Mouse (Mus musculus) midbrain, embryonic 13.5 days (tissue): Measurements from ENCODE around the gene Rev3l. TPM values are rescaled to one million over a fixed set of nuclear protein-coding genes. Genes with fewer than 3 reads are reported as not detected.

Experiments used
- ATAC-seq: fragments of 200-750 bp; cut with Nextera tagmentation; 2 replicates; pipeline ENCODE4 v1.8.0; 2017; ENCODE audit warnings: mild to moderate bottlenecking, moderate TSS enrichment, moderate library complexity
- H3K27ac ChIP-seq: fragments of 300-500 bp; sonication (generic); 2 replicates; pipeline ENCODE4 v1.5.1; 2015; ENCODE audit warnings: inconsistent platforms, mild to moderate bottlenecking, moderate library complexity
- H3K27me3 ChIP-seq: fragments of 300-500 bp; sonication (generic); 2 replicates; pipeline ENCODE4 v1.6.1; 2015; ENCODE audit warnings: mild to moderate bottlenecking, inconsistent platforms
- H3K36me3 ChIP-seq: fragments of 300-500 bp; sonication (generic); 2 replicates; pipeline ENCODE4 v1.6.1; 2015; ENCODE audit warnings: mild to moderate bottlenecking, inconsistent platforms
- H3K4me1 ChIP-seq: fragments of 300-500 bp; sonication (generic); replicated peaks from 2 replicates; pipeline ENCODE4 v1.6.1; 2015; ENCODE audit warnings: inconsistent platforms
- H3K4me2 ChIP-seq: fragments of 300-500 bp; sonication (generic); replicated peaks from 2 replicates; pipeline ENCODE4 v1.6.1; 2015; ENCODE audit warnings: moderate library complexity, mild to moderate bottlenecking, inconsistent platforms
- H3K4me3 ChIP-seq: fragments of 300-500 bp; sonication (generic); replicated peaks from 2 replicates; pipeline ENCODE4 v1.5.1; 2015; ENCODE audit warnings: mild to moderate bottlenecking, inconsistent platforms
- H3K9ac ChIP-seq: fragments of 300-500 bp; sonication (generic); replicated peaks from 2 replicates; pipeline ENCODE4 v1.6.1; 2015; ENCODE audit warnings: mild to moderate bottlenecking, inconsistent platforms
- H3K9me3 ChIP-seq: fragments of 300-500 bp; sonication (generic); 2 replicates; pipeline ENCODE4 v1.6.1; 2016; ENCODE audit warnings: mild to moderate bottlenecking, inconsistent platforms
- WGBS: fragments of 180-500 bp; shearing (Covaris S2); methylation state at CpG from one replicate; pipeline ENCODE4 v1.1.7; 2015; 5-methylcytosine and 5-hydroxymethylcytosine counted together
- polyA plus RNA-seq: library from polyadenylated mRNA; unstranded; fragments of >200 nt; fragmentation: Nextera tagmentation; extraction: Ambion mirVana; gene quantifications from 2 replicates; pipeline ENCODE4 v1.2.1, GENCODE M21; 2015

Rev3l gene
- polyA plus RNA-seq, 1 experiment from 2014 or later: 32.8 TPM

DNA sequence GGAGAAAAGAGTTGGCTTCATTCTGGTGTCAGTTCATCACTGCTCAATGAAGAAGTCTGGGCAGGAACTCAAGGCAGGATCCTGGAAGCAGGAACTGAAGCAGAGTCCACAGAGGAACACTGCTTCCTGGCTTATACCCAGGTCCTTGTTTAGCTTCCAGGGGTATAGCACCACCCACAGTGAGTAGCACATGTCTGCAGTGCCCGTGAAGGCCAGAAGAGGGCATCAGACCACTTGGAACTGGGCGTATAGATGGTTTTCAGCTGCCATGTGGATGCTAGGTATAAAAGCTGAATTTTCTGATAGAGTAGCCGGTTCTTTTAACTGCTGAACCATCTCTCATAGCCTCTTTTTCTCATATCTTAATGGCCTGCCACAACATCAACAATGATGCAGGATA lies 79.6 kb downstream of the Rev3l start:
- H3K4me2 ChIP-seq: no peak overlapping the region
- H3K9me3 ChIP-seq: no peaks in the 10 kb centered on the region
- no peak overlapping the region for H3K9ac ChIP-seq
- no peak overlapping the region for H3K27ac ChIP-seq
- no peaks in the 10 kb centered on the region for H3K27me3 ChIP-seq
- H3K4me1 ChIP-seq: no peaks in the 10 kb centered on the region
- 65% methylated on average over 3 of the region's 3 CpGs for WGBS
- H3K4me3 ChIP-seq: no peak overlapping the region
- peaks cover 47% of the 10 kb centered on the region for H3K36me3 ChIP-seq
- no peak for ATAC-seq

DNA sequence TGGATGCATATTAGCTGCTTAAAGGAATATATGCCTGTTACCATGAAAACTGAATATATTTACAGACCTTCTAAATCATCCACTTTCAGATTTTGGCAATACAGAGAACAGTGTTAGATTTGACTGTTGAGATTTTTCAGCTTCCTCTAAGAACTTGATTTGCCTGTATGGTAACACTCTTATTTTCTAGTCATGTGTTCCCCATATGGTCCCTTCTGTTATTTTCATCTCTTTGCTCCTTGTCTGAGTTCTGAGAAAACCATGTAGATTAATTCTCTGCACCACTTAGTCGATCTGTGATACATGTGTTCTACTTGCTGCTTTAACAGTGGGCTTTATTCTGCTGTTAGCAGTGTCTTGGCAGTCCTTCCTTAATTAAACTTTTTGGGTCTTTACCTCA lies 110.7 kb downstream of the Rev3l start:
- Histone ChIP-seq H3K36me3 (peaks cover 47% of the 10 kb centered on the region), H3K4me3 (no peak overlapping the region), H3K4me1 (no peaks in the 10 kb centered on the region), H3K27ac (no peak overlapping the region), H3K9ac (no peak overlapping the region), H3K27me3 (no peaks in the 10 kb centered on the region), H3K4me2 (no peak overlapping the region), H3K9me3 (no peaks in the 10 kb centered on the region)
- no peak for ATAC-seq
- WGBS: 95% methylated on average over 1 of the region's 1 CpGs

DNA sequence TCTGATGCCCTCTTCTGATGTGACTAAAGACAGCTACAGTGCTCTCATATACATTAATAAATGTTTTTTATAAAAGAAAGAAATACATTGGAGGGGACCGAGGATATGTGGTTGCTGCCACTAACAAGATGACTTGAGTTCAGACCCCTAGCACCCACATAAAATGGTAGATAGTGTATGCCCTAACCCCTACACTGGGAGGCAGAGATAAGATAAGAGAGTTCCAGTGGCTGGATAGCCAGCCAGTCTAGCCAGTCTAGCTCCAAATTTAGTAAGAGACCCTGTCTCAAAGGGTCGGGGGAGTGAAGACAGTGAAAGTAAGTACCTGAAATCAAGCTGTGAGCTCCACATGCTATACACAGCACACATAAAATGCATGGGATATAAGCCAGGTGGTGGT lies 133.6 kb downstream of the Rev3l start:
- Histone ChIP-seq H3K4me3 (no peak overlapping the region), H3K9ac (no peak overlapping the region), H3K27ac (no peak overlapping the region), H3K4me2 (no peak overlapping the region), H3K27me3 (no peaks in the 10 kb centered on the region), H3K4me1 (no peaks in the 10 kb centered on the region), H3K9me3 (no peaks in the 10 kb centered on the region), H3K36me3 (peaks cover 67% of the 10 kb centered on the region)
- WGBS: 100% methylated on average over 2 of the region's 2 CpGs
- no peak for ATAC-seq

DNA sequence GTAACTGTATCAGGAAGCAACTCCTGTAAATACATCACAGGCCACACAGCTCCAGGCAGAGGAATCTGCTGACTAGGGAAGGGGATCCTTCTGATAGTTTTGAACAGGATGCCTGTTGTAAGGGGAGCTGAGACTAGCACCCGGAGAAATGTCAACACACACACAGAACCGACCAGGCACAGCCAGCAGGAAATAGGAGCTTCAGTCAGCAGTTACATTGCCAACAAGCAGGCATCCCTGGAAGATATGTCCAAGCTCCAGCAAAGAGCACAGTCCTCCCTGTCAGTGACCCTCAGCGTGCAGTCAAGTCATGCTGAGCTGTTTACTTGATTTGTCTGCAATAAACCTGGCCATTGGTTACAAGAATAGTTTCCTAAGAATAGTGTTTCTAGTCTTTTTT lies 156.7 kb downstream of the Rev3l start:
- H3K4me1 ChIP-seq: peaks cover 6% of the 10 kb centered on the region; the same call in 1 of the 2 replicates
- H3K27ac ChIP-seq: no peak overlapping the region
- WGBS: 80% methylated on average over 3 of the region's 3 CpGs
- H3K9me3 ChIP-seq: no peaks in the 10 kb centered on the region
- peaks cover 16% of the 10 kb centered on the region for H3K36me3 ChIP-seq
- no peak overlapping the region for H3K4me3 ChIP-seq
- no peaks in the 10 kb centered on the region for H3K27me3 ChIP-seq
- no peak overlapping the region for H3K9ac ChIP-seq
- ATAC-seq: no peak
- H3K4me2 ChIP-seq: no peak overlapping the region

DNA sequence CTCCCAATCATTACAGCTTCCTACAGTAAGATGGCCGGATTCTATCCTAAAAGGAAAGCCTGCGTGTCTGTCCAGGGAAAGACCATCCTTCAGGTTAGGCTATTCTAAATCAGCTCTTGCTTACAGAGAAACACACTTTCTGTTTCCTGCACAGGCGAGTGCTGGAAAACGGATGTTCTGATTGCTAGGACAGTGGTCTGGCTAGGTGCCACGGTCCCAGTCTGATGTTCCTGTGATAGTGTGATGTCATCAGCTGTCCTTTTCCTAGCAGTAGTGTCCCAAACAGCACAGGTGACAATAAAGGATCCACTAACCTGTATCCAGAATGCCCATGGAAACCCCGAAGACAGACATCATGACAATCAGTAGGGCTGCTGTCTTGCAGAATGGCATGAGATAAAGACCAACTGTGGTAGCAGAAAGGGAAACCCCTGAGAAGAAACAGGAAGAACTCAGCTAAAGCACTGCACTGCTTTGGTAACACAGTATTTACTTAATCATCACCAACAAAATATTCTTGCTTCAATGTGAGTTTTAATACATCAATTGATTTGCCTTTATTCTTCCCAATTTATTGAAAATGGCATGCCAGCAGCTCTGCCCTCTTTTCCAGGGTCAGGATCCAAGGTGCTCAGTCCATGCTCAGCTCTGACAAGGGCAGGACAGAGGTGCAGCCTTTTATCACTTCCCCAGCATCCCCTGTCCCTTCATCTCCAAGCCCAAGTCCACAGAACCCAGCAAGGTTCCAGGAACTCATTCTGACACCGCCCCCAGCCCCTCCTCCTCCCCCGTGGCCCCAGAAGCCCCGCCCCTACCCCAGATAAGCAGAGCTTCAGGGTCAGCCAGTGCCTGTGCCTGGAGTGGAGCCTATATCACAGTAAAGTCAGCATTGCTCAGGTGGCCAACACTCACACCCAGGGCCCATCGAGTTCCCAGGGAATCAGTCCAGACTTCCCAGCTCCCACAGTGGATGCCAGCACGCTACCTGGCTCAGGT lies 162.1 kb downstream of the Rev3l start:
- Histone ChIP-seq H3K36me3 (peaks cover 16% of the 10 kb centered on the region), H3K4me3 (no peak overlapping the region), H3K9ac (no peak overlapping the region), H3K27ac (no peak overlapping the region), H3K9me3 (no peaks in the 10 kb centered on the region), H3K4me1 (peaks cover 14% of the 10 kb centered on the region), H3K4me2 (no peak overlapping the region), H3K27me3 (no peaks in the 10 kb centered on the region)
- WGBS: 78% methylated on average over 11 of the region's 11 CpGs
- ATAC-seq: no peak

DNA sequence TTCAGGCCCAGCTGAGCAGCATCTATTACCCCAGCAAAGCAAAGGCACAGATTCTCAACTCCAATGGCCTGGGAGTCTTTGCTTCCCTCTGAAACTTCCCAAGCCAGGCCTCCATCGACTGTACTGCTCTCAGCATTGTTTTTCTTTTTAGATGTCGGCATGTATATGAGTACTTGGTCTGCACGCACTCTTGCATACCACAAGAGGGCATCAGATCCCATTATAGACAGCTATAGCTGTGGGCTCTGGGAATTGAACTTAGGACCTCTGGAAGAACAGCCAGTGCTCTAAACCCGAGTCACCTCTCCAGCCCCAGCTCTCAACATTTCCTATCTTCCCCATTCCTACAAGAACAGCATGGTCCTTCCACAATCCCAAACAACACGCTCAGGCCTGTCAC lies 164.6 kb downstream of the Rev3l start:
- 84% methylated on average over 5 of the region's 5 CpGs for WGBS
- Histone ChIP-seq H3K27ac (no peak overlapping the region), H3K36me3 (peaks cover 3% of the 10 kb centered on the region; the same call in 1 of the 2 replicates), H3K4me2 (no peak overlapping the region), H3K4me1 (peaks cover 18% of the 10 kb centered on the region), H3K27me3 (no peaks in the 10 kb centered on the region), H3K4me3 (no peak overlapping the region), H3K9ac (no peak overlapping the region), H3K9me3 (no peaks in the 10 kb centered on the region)
- no peak for ATAC-seq

DNA sequence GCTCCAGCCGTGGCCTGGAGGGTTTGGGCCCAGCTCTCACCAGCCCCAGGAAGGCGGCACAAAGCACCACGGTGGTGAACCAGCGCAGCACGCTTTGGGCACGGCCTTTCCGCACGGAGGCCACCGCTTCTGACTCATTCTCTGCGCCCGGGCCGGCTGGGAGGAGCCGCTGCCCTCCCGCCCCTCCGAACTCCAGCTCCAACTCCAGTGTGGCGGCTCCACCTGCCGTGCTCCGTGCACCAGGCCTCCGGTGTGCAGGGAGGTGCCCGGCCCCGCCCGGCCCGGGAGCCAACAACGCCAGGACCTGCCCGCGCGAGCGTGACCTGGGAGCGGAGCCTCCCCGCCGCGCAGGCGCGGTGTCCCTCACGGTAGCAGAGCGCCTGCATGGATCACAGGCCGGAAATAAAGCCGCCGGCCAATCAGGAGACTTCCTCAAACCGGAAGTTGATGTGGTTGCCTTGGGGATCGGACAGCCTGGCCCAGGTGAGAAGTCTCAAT lies 167.0 kb downstream of the Rev3l start, which contains the start of gene Mfsd4b4:
TSS of gene Mfsd4b4 (minus strand) at position 365 of the 498 bp plus-strand sequence.
- WGBS: under 1% methylated on average over 41 of the region's 41 CpGs

DNA sequence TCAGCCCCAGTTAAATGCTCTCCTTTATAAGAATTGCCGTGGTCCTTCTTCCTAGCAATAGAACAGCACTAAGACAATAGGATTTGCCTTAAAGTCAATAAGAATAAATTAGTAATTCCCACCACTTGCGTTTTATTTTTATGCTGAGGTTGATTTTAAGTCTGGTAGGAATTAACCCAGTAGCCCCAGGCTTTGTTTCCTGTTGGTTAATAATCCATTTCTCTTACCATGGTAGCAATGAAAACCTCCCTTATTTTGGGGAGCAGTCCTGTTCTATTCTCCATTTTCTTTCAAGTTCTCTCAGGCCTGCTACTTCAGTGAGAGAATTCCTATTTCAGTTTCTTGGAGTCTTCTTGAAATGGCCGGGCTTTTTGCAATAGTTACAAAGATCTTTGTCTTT lies 172.3 kb downstream of the Rev3l start:
- Histone ChIP-seq H3K27me3 (no peaks in the 10 kb centered on the region), H3K9ac (no peak overlapping the region), H3K36me3 (no peaks in the 10 kb centered on the region), H3K4me3 (no peak overlapping the region), H3K4me2 (no peak overlapping the region), H3K27ac (no peak overlapping the region), H3K4me1 (peaks cover 6% of the 10 kb centered on the region), H3K9me3 (no peaks in the 10 kb centered on the region)
- 73% methylated on average over 3 of the region's 3 CpGs for WGBS
- ATAC-seq: no peak

More for the DNA sequence above, 167.0 kb downstream of the Rev3l start, which contains the start of gene Mfsd4b4:
- Histone ChIP-seq H3K4me3 (peak within 1 kb of the TSS; percentile 70), H3K4me2 (peak within 1 kb of the TSS; percentile 86), H3K4me1 (peaks cover 14% of the 10 kb centered on the region), H3K27me3 (no peaks in the 10 kb centered on the region), H3K27ac (peak within 1 kb of the TSS; percentile 80), H3K36me3 (no peaks in the 10 kb centered on the region), H3K9ac (peak within 1 kb of the TSS; percentile 88), H3K9me3 (no peaks in the 10 kb centered on the region)
- ATAC-seq: peak; percentile 99

DNA sequence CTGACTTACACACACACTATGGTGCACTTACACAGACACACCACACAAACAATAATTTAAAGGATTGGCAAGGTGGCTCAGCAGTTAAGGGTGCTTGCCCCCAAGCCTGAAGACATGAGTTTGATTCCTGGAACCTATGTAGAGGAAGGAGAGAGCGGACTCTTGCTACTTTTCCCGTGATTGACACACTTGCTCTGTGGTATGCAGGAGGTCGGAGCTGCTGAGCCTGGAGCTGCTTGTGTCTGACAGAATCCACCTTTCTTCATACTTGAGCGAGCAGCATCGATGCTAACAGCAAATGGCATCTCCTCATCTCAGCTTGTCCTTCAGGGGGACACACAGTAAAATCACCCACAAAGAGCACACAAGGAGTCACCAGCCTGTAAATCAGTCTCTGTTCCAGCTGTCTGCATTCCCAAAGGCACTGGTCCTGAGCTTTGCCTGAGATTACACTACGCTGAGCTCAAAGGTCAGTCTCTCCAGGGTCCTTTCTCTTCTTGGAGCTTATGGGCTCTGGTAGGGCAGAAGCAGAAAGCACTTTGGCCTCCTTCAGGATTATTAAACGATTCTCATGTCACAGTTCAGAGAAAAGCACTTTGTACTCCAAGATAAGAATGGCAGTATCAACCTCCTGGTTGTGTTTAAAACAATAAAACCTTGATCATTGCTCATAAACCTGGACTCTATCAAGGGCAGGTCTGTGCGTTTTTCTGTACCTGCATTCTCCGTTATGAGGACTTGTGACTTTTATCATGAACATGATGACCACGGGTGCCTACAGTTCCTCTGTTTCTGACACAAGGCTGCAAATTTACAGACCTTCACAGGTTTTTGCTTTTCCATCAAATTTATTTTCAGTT lies 175.1 kb downstream of the Rev3l start:
- H3K27ac ChIP-seq: no peak overlapping the region
- H3K9ac ChIP-seq: no peak overlapping the region
- no peak for ATAC-seq
- H3K4me2 ChIP-seq: no peak overlapping the region
- H3K9me3 ChIP-seq: no peaks in the 10 kb centered on the region
- no peaks in the 10 kb centered on the region for H3K27me3 ChIP-seq
- H3K4me3 ChIP-seq: no peak overlapping the region
- no peaks in the 10 kb centered on the region for H3K4me1 ChIP-seq
- 79% methylated on average over 10 of the region's 10 CpGs for WGBS
- H3K36me3 ChIP-seq: no peaks in the 10 kb centered on the region

DNA sequence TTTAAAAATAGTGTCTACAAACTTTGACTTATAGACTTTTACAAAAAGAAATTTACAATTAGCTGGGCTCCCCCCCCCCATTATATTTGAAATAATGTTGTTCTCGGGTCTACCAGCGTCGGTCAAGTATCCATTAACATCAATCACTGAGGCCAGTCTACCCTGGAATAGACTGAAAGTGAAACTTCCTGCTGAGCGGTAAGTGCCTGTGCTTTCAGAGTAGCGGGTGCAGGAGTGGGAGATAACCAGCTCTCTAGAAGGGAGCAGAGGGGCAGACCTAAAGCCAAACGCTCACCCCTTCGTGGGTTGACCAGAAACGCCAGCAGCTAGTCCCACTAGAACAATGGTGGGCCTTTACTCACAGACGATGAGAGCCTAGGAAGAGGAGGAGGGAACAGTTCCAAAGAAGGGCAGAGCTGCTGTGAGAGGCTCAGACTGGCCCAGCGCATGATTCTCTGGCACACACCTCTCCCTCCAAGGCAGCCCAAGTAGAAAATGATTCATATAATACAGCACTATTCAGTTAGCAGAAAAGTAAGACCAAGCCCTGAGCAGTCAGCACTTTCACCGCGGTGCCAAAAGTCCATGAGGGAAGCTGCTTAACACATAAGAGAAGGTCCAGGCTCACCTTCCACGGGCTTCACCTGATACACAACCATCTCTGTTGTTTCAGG lies 177.0 kb downstream of the Rev3l start:
- Histone ChIP-seq H3K9ac (no peak overlapping the region), H3K36me3 (no peaks in the 10 kb centered on the region), H3K27ac (no peak overlapping the region), H3K4me1 (no peaks in the 10 kb centered on the region), H3K4me2 (no peak overlapping the region), H3K4me3 (no peak overlapping the region), H3K9me3 (no peaks in the 10 kb centered on the region), H3K27me3 (no peaks in the 10 kb centered on the region)
- 84% methylated on average over 13 of the region's 13 CpGs for WGBS
- no peak for ATAC-seq

DNA sequence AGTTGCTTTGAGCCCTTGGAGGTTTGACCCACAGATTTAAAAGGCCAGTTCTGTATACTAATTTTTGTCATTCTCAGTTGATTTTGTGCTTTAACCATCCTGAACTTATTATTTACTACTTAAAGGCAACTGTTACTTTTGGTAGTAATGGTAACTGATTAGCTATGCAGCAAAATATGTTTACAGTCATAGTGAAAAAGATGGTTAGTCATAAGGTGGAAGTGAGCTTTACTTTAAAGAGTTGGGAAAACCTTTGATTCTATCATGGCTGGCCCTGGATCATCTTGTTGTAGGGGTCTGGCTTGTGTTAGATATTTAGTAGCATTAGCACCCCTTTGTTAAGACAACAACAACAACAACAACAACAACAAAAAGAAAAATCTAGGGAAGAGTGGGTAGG lies 180.7 kb downstream of the Rev3l start:
- Histone ChIP-seq H3K27me3 (no peaks in the 10 kb centered on the region), H3K4me1 (no peaks in the 10 kb centered on the region), H3K9me3 (no peaks in the 10 kb centered on the region), H3K4me3 (no peak overlapping the region), H3K27ac (no peak overlapping the region), H3K4me2 (no peak overlapping the region), H3K36me3 (no peaks in the 10 kb centered on the region), H3K9ac (no peak overlapping the region)
- no peak for ATAC-seq
